ENCODE assay signal across 9 mouse cellular contexts in the genomic region with DNA sequence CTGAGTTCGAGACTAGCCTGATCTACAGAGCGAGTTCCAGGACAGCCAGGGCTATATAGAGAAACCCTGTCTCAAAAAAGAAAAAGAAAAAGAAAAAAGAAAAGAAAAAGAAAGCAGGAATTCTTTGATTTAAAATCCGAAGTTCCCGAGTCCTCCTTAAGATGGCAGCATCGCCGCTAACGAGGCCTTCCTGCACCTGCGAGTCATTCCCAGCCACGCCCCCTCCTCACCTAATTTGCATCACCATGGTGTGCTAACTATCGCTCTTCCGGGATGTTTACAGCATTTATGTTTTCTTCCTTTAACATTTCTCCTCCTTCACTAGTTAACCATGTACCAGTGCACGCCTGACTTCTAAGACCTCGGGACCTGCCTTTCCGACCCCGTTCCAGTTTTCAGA. TPM values are rescaled to one million over a fixed set of nuclear protein-coding genes. Genes with fewer than 3 reads are reported as not detected.
A peak's percentile ranks its signal among the peaks of the same experiment; 100 is the strongest.
DNase-seq lines count a peak whose midpoint lies in the region; ATAC-seq and TF ChIP-seq lines count a peak whose summit lies in the region.
"Had no signal": no experiment of that assay in that cellular context is flagged by ENCODE, and none has a peak within 500 bp of the region (broad histone marks: within the 10 kb centered on the region; RNA-seq: fewer than 3 reads in every experiment).

No protein-coding gene starts in this region.

- peak overlapping the region; percentile 16; the same call in 1 of the 2 replicates for H3K4me2 ChIP-seq in hindbrain, embryonic 14.5 days (replicated peaks)
- H3K4me2 ChIP-seq in stomach, embryonic 16.5 days (ENCODE audit: low read depth, low read length) = no peak overlapping the region

- no peaks in the 10 kb centered on the region for H3K27me3 ChIP-seq in testis, adult 2 months (ENCODE audit: control insufficient read depth, insufficient read depth, low read length)
- H3K27me3 ChIP-seq in hindbrain, embryonic 14.5 days (ENCODE audit: control insufficient read depth, insufficient read depth, low read length) = no peaks in the 10 kb centered on the region
- no peaks in the 10 kb centered on the region for H3K27me3 ChIP-seq in stomach, embryonic 16.5 days (ENCODE audit: control insufficient read depth, insufficient read depth, low read length)

- H3K27ac ChIP-seq in testis, adult 2 months (ENCODE audit: control insufficient read depth, insufficient read depth, low read depth, low read length) = no peak overlapping the region
- H3K27ac ChIP-seq in hindbrain, embryonic 14.5 days = no peak overlapping the region
- H3K27ac ChIP-seq in stomach, embryonic 16.5 days (ENCODE audit: low read length) = no peak overlapping the region
- H3K27ac ChIP-seq: macrophage had no signal

- peak; percentile 47; the same call in 1 of the 2 replicates for TF ChIP-seq CTCF in testis, adult 2 months (IDR thresholded peaks at IDR 0.05; ENCODE audit: control insufficient read depth, insufficient read depth, insufficient replicate concordance, low read depth, low read length)
- peak; percentile 49; the same call in 1 of the 2 replicates for TF ChIP-seq CTCF in lung, adult 2 months (IDR thresholded peaks at IDR 0.05; ENCODE audit: insufficient read depth, low read length)

- DNase-seq in adrenal gland, postnatal 10 days = peak; percentile 31
- no peak for DNase-seq in adrenal gland, adult 8-10 months
- no peak for DNase-seq in testis, postnatal 14 days (ENCODE audit: low spot score)
- peak; percentile 66 for DNase-seq in hindbrain, embryonic 14.5 days (ENCODE audit: low spot score)
- peak; percentile 31 for DNase-seq in lung, adult 2 months
- DNase-seq in adrenal gland, postnatal 25 days = no peak

- WGBS in hindbrain, embryonic 14.5 days = 25% methylated on average over 15 of the region's 15 CpGs
- WGBS in lung, adult 2 months = 44% methylated on average over 15 of the region's 15 CpGs
- WGBS in stomach, embryonic 16.5 days = 34% methylated on average over 15 of the region's 15 CpGs

- no peaks in the 10 kb centered on the region for H3K4me1 ChIP-seq in testis, adult 2 months (ENCODE audit: control insufficient read depth, insufficient read depth, low read length)
- H3K4me1 ChIP-seq in hindbrain, embryonic 14.5 days (replicated peaks; ENCODE audit: control insufficient read depth, insufficient read depth, low read length) = no peaks in the 10 kb centered on the region
- H3K4me1 ChIP-seq in lung, adult 2 months (ENCODE audit: control insufficient read depth, insufficient read depth, low read length) = no peaks in the 10 kb centered on the region
- H3K4me1 ChIP-seq in stomach, embryonic 16.5 days (ENCODE audit: control insufficient read depth, insufficient read depth, low read length) = no peaks in the 10 kb centered on the region

- no peaks in the 10 kb centered on the region for H3K9me3 ChIP-seq in hindbrain, embryonic 14.5 days (ENCODE audit: control insufficient read depth, low read length)
- no peaks in the 10 kb centered on the region for H3K9me3 ChIP-seq in stomach, embryonic 16.5 days (replicated peaks; ENCODE audit: control insufficient read depth, low read length)

- no peaks in the 10 kb centered on the region for H3K36me3 ChIP-seq in testis, adult 2 months (ENCODE audit: control insufficient read depth, insufficient read depth, low read length)
- H3K36me3 ChIP-seq in hindbrain, embryonic 14.5 days (replicated peaks; ENCODE audit: control insufficient read depth, insufficient read depth) = peaks cover 58% of the 10 kb centered on the region
- H3K36me3 ChIP-seq in stomach, embryonic 16.5 days (ENCODE audit: control insufficient read depth, insufficient read depth, low read length) = peaks cover 15% of the 10 kb centered on the region

- TF ChIP-seq POLR2A in testis, adult 2 months (IDR thresholded peaks at IDR 0.05; ENCODE audit: control insufficient read depth, low read depth, low read length) = no peak
- no peak for TF ChIP-seq POLR2A in lung, adult 2 months (IDR thresholded peaks at IDR 0.05; ENCODE audit: borderline replicate concordance, extremely low read depth, low read depth, low read length)

- H3K9ac ChIP-seq in hindbrain, embryonic 14.5 days = no peak overlapping the region
- H3K9ac ChIP-seq in stomach, embryonic 16.5 days (ENCODE audit: low read length) = no peak overlapping the region

- ATAC-seq in hindbrain, embryonic 14.5 days (ENCODE audit: low FRiP score) = no peak
- ATAC-seq in stomach, embryonic 16.5 days (ENCODE audit: insufficient read depth, low FRiP score) = no peak

- H3K4me3 ChIP-seq in testis, adult 2 months (ENCODE audit: control insufficient read depth, low read depth, low read length) = peak overlapping the region; percentile 35; the same call in 1 of the 2 replicates
- H3K4me3 ChIP-seq in hindbrain, embryonic 14.5 days (replicated peaks; ENCODE audit: low read length) = no peak overlapping the region
- no peak overlapping the region for H3K4me3 ChIP-seq in lung, adult 2 months (replicated peaks; ENCODE audit: extremely low read depth, low read depth, low read length)
- peak overlapping the region; percentile 23; the same call in 1 of the 2 replicates for H3K4me3 ChIP-seq in stomach, embryonic 16.5 days (replicated peaks; ENCODE audit: low read length)

RNA-seq across cellular contexts. Expression of gene Ndufv3, which starts 9.4 kb away (rescaled TPM):
- total RNA-seq in adrenal gland, postnatal 10 days (2021) = 100 to 1,000 TPM; 637 to 664 TPM
- 100 to 1,000 TPM; 254 to 452 (median 371) TPM for total RNA-seq in adrenal gland, adult 8-10 months (2022)
- 59.9 and 64.9 TPM in 2 replicates for polyA plus RNA-seq in testis, adult 2 months (2012; rRNA removed)
- 441 and 514 TPM in 2 replicates for polyA plus RNA-seq in hindbrain, embryonic 14.5 days (2014; fragmentation: Nextera tagmentation; extraction: Ambion mirVana)
- polyA plus RNA-seq in lung, adult 2 months (2012; rRNA removed) = 79.5 and 101 TPM in 2 replicates
- polyA plus RNA-seq in stomach, embryonic 16.5 days (2015; fragmentation: Nextera tagmentation; extraction: Ambion mirVana) = 311 and 321 TPM in 2 replicates
- 379 and 390 TPM in 2 replicates for total RNA-seq in adrenal gland, postnatal 25 days (2021)

RNA-seq across cellular contexts. Expression of gene Wdr4, which starts 9.5 kb away (rescaled TPM):
- 10 to 100 TPM; 22.9 to 28.0 TPM for total RNA-seq in adrenal gland, postnatal 10 days (2021)
- 10 to 100 TPM; 21.5 to 30.9 (median 26.1) TPM for total RNA-seq in adrenal gland, adult 8-10 months (2022)
- polyA plus RNA-seq in testis, adult 2 months (2012; rRNA removed) = 14.7 and 15.3 TPM in 2 replicates
- 29.5 and 30.9 TPM in 2 replicates for polyA plus RNA-seq in hindbrain, embryonic 14.5 days (2014; fragmentation: Nextera tagmentation; extraction: Ambion mirVana)
- polyA plus RNA-seq in lung, adult 2 months (2012; rRNA removed) = 20.1 and 20.6 TPM in 2 replicates
- polyA plus RNA-seq in stomach, embryonic 16.5 days (2015; fragmentation: Nextera tagmentation; extraction: Ambion mirVana) = 33.8 and 42.3 TPM in 2 replicates
- 16.1 and 27.8 TPM in 2 replicates for total RNA-seq in adrenal gland, postnatal 25 days (2021)

RNA-seq across cellular contexts. Expression of gene Pknox1, which starts 35.2 kb away (rescaled TPM):
- total RNA-seq in adrenal gland, postnatal 10 days (2021) = 10 to 100 TPM; 15.4 to 21.8 TPM
- total RNA-seq in adrenal gland, adult 8-10 months (2022) = 10 to 100 TPM; 20.6 to 28.1 (median 24.2) TPM
- 53.9 and 55.7 TPM in 2 replicates for polyA plus RNA-seq in testis, adult 2 months (2012; rRNA removed)
- 47.3 and 47.5 TPM in 2 replicates for polyA plus RNA-seq in hindbrain, embryonic 14.5 days (2014; fragmentation: Nextera tagmentation; extraction: Ambion mirVana)
- 22.9 and 26.8 TPM in 2 replicates for polyA plus RNA-seq in lung, adult 2 months (2012; rRNA removed)
- 33.4 and 34.5 TPM in 2 replicates for polyA plus RNA-seq in stomach, embryonic 16.5 days (2015; fragmentation: Nextera tagmentation; extraction: Ambion mirVana)
- 23.9 and 25.0 TPM in 2 replicates for total RNA-seq in adrenal gland, postnatal 25 days (2021)

Comparison
In these comparisons a context has a peak if more than half of its experiments do, and no peak if none do; other contexts are left out.
1. DNase-seq: peak in adrenal gland, postnatal 10 days (single experiment), hindbrain, embryonic 14.5 days (single experiment) and lung, adult 2 months (single experiment); none in adrenal gland, adult 8-10 months (single experiment), testis, postnatal 14 days (single experiment) and adrenal gland, postnatal 25 days (single experiment).
2. H3K4me3 ChIP-seq: peak in testis, adult 2 months (single experiment) and stomach, embryonic 16.5 days (single experiment); none in hindbrain, embryonic 14.5 days (single experiment) and lung, adult 2 months (single experiment).